Comparison of ENCODE assay signal across 8 mouse cellular contexts in genomic region chr11:50376911-50377891, GRCm38 (mm10). TPM values are rescaled to one million over a fixed set of nuclear protein-coding genes. Genes with fewer than 3 reads are reported as not detected.
DNase-seq lines count a peak whose midpoint lies in the region; ATAC-seq lines count a peak whose summit lies in the region.

TSS of gene Hnrnph1 (plus strand) at chr11:50376990.

- peaks cover 28% of the 10 kb centered on the region for H3K4me1 ChIP-seq in hindbrain, embryonic 14.5 days (replicated peaks; ENCODE audit: control insufficient read depth, insufficient read depth, low read length)

- H3K9me3 ChIP-seq in hindbrain, embryonic 14.5 days (ENCODE audit: control insufficient read depth, low read length) = no peaks in the 10 kb centered on the region

- H3K4me3 ChIP-seq in hindbrain, embryonic 14.5 days (replicated peaks; ENCODE audit: low read length) = peak within 1 kb of the TSS; percentile 84

- H3K9ac ChIP-seq in hindbrain, embryonic 14.5 days = peak within 1 kb of the TSS; percentile 90

- peak within 1 kb of the TSS; percentile 96 for H3K27ac ChIP-seq in hindbrain, embryonic 14.5 days

- H3K36me3 ChIP-seq in hindbrain, embryonic 14.5 days (replicated peaks; ENCODE audit: control insufficient read depth, insufficient read depth) = peaks cover 26% of the 10 kb centered on the region

- H3K4me2 ChIP-seq in hindbrain, embryonic 14.5 days (replicated peaks) = peak within 1 kb of the TSS; percentile 77

- WGBS in hindbrain, embryonic 14.5 days = under 1% methylated on average over 76 of the region's 76 CpGs

- ATAC-seq in hindbrain, embryonic 14.5 days (ENCODE audit: low FRiP score) = peak; percentile 94

- DNase-seq in R1 (ENCODE audit: low read depth, low spot score) = peak; percentile 99
- peak; percentile 99 for DNase-seq in cerebellum, postnatal 25 days
- DNase-seq in frontal cortex, postnatal 25 days (ENCODE audit: low spot score in 2 of 2) = peak; percentile 99
- DNase-seq in hindbrain, embryonic 14.5 days (ENCODE audit: low spot score) = peak; percentile 99
- DNase-seq in layer of hippocampus, postnatal 36 days = peak; percentile 98
- peak; percentile 99 for DNase-seq in lung, postnatal 36 days
- DNase-seq in retina, postnatal 1 day = peak; percentile 99
- DNase-seq in urinary bladder, adult 18-20 months (ENCODE audit: low spot score in 2 of 2) = peak; percentile 97 to 99

- no peaks in the 10 kb centered on the region for H3K27me3 ChIP-seq in hindbrain, embryonic 14.5 days (ENCODE audit: control insufficient read depth, insufficient read depth, low read length)

RNA-seq across cellular contexts. Expression of gene Hnrnph1, which starts in this region (rescaled TPM):
- polyA plus RNA-seq in hindbrain, embryonic 14.5 days (2014; fragmentation: Nextera tagmentation; extraction: Ambion mirVana) = 429 and 439 TPM in 2 replicates
- total RNA-seq in layer of hippocampus, postnatal 36 days (2021) = 100 to 1,000 TPM; 303 to 325 TPM

Comparison
In these comparisons a context has a peak if more than half of its experiments do, and no peak if none do; other contexts are left out.
1. Peak in every context shown above with its lines: DNase-seq, ATAC-seq, H3K4me3 ChIP-seq and H3K27ac ChIP-seq.